Mouse (Mus musculus): ENCODE measurements around the gene Slc22a23. TPM values are rescaled to one million over a fixed set of nuclear protein-coding genes. Genes with fewer than 3 reads are reported as not detected.

Gene Slc22a23
- total RNA-seq, 2 experiments from 2014 or later: 7.9 to 8.6 TPM

DNA sequence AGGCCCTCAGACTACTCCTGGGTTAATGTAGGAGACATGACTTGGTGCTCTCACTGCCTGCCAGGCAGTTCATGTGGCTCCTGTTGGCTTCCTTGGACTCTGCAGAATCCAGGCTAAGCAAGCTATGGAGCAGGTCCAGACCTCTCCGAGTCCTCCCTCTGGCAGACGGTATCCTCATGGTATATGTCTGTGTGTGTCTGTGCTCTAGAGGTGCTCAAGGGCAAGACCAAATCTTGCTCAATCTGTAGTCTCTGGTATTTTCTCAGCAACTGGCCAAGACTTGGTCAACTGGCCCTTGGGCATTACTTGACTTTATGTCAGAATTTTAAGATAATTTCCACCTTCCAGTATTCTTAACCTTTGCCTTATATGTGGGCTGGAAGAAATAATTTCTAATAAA is 159.6 kb downstream of the Slc22a23 start:
- DNase-seq (ENCODE audit: low spot score in 2 of 2): no peak

- DNase-seq (ENCODE audit: low spot score in 2 of 2): no peak
These were observed 163.4 kb downstream of the Slc22a23 start for GRCm38 (mm10) chr13:34181624-34182023.

GRCm38 (mm10) chr13:34174025-34174424 is 171.0 kb downstream of the Slc22a23 start:
- DNase-seq (ENCODE audit: low spot score in 2 of 2): no peak

DNA sequence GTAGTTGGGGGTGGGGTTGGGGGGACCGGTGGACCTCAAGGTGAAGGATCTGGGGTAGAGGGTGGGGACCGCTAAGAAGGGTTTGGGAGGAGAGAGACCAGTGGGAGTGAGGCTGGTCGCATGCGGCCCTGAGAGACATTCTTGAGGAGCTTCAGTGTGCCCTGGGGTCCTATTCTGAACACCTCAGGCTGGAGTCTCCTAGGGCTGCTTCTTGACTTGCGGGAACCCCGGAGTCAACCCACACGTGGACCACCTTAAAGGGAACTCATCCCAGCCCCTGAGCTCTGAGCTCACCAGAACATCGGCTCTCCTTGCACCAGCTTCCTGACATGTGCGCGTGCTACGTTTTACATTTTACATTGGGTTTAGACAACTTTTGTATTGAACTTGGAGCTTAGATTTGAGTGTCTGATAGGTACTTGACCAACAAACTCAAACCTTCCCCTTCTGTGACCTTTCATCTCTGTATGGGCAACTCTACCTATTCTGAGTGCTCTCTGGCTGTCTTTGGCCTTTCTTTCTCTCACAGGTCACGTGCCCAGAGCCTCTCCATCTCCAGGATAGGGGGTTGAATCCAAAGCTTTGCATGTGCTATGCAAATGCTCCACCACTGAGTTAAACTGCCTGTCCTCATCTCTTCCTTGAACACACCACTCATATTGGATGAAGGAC is 181.5 kb downstream of the Slc22a23 start:
- DNase-seq (ENCODE audit: low spot score in 2 of 2): no peak

- DNase-seq (ENCODE audit: low spot score in 2 of 2): peak; percentile 86 to 89
These were observed 182.3 kb downstream of the Slc22a23 start, which contains the start of gene Psmg4 for GRCm38 (mm10) chr13:34162491-34163303. Gene Psmg4, plus strand, starts transcription at chr13:34162964.

DNA sequence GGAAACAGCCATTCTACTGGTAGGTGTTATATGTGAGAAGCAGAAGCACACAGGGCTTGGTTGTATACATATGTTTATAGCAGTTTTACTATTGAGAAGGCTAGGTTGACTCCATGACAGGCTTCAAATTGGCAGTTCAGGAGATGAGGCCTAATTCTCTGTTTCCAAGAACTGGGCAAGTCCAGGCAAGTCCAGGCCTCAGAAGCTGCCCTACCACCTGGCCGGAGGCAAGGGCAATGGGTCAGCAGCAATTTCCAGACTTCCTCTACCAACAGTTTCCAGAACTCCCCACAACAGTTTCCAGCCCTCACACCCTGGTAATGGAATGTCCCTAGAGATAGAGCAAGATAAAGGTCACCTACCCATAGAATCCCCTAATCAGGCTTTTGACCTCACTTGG is 185.1 kb downstream of the Slc22a23 start:
- no peak for DNase-seq (ENCODE audit: low spot score in 2 of 2)

DNA sequence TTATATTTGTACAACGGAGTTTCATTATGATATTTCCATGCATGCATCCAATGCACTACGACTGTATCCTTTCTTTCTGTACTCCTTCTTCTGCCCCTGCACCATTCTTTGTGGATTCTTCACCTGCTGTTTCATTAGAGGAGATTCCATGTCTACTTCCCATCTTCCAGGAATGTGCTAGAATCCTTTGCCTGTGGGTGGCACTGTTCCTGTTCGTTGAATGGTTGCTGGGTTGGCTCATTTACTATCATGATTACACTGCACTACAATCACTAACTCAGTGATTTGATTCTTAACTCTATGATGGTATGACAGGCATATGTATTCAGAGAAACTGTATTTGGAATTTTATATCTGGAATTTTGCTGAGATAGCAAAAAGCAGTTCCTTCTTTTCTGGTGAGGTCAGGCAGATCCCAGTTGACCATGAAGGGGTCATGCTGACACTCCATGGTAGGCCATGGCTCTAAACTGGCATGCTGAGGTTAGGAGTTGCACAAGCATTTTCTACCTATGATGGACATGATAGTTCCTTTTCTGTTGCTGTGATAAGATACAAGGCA is 187.3 kb downstream of the Slc22a23 start:
- DNase-seq (ENCODE audit: low spot score in 2 of 2): no peak

DNA sequence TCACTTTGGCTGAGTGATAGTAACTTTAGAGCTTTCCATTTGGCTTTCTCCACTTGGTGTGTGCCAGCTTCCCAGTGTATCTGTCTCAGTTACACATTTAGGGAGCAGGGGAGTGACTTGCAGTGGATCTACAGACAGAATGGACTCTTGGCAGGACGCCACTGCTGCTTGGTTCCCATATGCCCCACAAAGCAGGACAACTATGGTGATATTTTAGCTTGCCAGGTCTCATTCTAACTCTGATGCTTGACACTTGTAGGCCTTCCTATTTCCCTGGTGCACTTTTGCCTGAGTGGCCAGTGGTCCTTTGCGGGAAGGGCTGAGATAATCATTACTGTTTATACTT is 188.2 kb downstream of the Slc22a23 start:
- DNase-seq (ENCODE audit: low spot score in 2 of 2): no peak

DNA sequence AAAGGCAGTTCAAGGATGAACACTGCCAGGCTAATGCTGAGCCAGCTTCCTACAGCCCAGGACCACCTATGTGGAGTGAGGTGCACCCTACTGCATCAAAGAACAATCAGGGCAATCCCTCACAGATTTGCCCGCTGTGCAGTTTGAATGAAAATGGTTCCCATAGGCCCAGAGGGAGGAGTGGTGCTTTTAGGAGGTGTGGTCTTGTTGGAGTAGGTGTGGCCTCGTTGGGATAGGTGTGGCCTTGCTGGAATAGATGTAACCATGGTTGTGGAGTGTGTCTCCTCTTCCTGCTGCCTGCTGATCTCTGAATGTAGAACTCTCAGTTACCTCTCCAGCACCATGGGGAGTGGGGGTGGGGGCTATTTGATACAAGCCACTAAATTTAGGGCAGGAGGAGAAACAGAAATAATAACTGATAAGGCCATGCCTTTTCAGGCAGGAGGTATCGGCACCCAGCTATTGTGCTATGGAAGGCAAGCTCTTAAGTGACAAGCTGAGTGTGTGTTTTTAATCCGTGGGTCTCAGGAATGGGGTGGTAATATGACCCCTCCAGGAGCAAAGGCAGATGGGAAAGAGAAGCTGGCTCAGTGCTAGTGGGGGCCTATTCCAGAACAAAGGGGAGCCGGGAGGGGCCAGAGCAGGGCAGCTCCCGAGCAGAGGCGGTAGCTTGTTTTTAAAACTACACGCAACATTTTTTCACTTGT is 188.7 kb downstream of the Slc22a23 start:
- DNase-seq (ENCODE audit: low spot score in 2 of 2): no peak

DNA sequence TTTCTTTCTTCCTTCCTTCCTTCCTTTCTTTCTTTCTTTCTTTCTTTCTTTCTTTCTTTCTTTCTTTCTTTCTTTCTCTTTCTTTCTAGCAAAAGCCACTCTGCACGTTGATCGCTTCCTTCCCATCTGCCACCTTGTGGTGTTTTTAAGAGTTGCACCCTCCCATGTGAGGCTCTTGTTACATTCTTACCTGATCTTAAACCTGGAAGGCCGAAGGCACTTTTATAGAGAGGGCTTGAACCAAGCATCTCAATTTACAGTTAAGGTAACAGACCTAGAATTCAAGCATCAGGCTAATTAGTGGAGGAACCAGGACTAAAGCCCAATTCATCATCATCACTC is 190.1 kb downstream of the Slc22a23 start:
- DNase-seq (ENCODE audit: low spot score in 2 of 2): no peak

GRCm38 (mm10) chr13:34154217-34154930 is 190.6 kb downstream of the Slc22a23 start:
- peak in 1 of 2 experiments; percentile 49 for DNase-seq (ENCODE audit: low spot score in 2 of 2)

- no peak for DNase-seq (ENCODE audit: low spot score in 2 of 2)
These were observed 191.5 kb downstream of the Slc22a23 start for GRCm38 (mm10) chr13:34153254-34154011.

DNA sequence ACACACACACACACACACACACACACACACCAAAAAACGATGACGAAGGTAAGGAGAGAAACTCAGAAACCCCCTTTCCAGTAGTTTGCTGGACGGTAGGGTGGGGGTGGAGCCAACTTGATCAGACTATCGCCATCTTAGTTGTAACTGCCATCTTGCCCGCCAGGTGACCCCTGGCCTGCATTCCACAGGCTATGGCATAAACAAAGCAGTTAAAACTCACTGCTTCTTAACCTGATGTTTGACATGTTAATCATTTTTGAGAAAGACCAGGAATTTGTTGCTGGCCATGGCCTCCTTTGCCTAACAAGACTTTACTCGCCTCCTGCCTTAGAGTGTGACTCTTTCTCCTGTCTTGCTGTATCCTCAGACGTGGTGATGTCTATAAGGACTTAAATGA is 192.3 kb downstream of the Slc22a23 start:
- DNase-seq (ENCODE audit: low spot score in 2 of 2): no peak

GRCm38 (mm10) chr13:34151425-34151824 is 193.6 kb downstream of the Slc22a23 start:
- DNase-seq (ENCODE audit: low spot score in 2 of 2): no peak

DNA sequence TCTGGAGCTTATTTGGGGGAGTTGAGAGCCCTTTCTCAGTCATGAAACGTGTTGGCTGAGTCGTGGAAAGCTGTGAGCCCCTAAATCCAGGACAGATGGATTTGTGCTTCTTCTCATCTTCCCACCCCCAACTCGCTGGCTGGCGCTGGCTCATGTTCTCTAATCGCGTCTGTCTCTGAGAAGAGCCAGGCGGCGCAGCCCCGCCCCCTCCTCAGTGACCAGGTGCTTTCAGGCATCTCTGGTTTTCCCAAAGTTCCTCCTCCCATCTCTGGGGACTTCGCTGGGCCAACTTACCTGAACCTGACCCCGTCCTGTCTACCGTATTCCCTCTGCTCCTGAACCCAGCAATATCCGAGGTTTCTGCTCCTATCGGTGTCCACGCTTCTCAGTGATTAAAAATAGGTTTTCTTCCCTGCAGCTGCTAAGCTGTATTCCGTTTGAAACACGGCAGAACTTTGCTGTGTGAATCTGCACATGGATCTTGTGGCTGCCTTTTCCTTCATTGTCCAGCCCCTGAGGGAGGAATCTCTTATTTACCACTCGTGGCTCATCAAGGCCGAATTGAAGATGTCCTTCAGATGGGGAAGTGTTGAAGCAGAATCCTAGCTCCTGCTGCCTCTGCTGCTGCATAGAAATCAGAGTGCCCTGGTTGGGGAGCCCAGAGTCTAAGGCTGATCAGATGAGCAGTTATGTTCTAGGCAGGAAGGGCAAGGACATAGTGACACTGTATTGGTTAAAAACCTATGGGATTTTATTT is 194.5 kb downstream of the Slc22a23 start:
- DNase-seq (ENCODE audit: low spot score in 2 of 2): no peak

DNA sequence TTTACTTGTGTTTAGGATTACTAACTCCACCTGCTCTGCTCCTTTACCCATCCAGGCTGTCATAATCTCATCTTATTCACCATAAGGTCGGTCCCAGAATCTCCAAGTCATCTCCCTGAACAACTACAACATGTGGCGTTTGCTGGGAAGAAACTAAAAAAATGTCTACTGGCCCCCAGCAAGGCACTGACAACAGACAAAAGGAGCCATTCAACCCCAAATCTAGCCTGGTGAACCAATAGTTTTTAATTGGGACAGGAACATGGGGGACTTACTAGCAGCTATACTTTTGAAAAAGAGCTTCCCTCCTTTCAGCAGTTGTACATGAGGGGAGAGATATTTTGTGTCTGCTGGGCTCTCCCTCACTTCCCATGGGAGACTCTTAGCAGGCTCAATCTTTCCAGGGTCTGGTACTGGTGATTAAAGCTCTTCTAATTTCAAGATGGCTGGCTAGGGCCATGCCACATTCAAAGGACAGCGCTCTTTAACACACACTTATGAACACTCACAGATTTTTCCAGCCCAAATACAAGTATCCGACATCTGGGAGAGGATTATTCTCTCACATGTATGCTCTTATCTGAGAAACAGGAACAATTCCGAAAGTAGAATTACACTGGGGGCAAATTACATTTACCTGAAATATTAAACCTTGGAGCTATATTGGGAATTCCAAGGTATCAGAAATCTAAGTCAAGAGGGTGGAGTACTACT is 195.4 kb downstream of the Slc22a23 start:
- DNase-seq (ENCODE audit: low spot score in 2 of 2): no peak

GRCm38 (mm10) chr13:34148767-34149392 is 196.1 kb downstream of the Slc22a23 start:
- DNase-seq (ENCODE audit: low spot score in 2 of 2): no peak

DNA sequence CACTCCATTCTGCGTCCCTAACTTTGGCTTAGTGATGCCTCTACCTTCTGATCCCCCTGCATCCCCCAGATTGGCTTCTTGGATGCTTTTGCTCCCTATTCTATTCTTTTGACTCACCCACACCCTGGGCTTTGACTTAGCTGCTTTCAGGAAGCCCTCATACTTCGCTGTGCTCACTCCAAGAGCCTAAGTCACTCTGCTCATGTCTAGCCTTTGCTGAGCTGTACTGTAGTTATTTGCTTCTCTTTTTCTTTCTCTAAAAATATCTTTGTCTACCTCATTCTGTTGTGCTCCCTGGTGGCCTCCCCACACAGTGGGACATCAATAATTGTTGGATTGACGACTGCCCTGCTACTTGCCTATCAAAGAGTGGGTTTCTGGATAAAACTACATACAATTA is 196.8 kb downstream of the Slc22a23 start:
- no peak for DNase-seq (ENCODE audit: low spot score in 2 of 2)

GRCm38 (mm10) chr13:34146916-34147315 is 198.1 kb downstream of the Slc22a23 start:
- DNase-seq (ENCODE audit: low spot score in 2 of 2): no peak

Measured in adrenal gland, postnatal 4 days (tissue).